Mouse (Mus musculus): ENCODE data around the gene Kalrn. TPM values are rescaled to one million over a fixed set of nuclear protein-coding genes. Genes with fewer than 3 reads are reported as not detected.
A peak's percentile ranks its signal among the peaks of the same experiment; 100 is the strongest.

The Kalrn gene
- total RNA-seq, 2 experiments from 2014 or later = 20.9 to 21.2 TPM

DNA sequence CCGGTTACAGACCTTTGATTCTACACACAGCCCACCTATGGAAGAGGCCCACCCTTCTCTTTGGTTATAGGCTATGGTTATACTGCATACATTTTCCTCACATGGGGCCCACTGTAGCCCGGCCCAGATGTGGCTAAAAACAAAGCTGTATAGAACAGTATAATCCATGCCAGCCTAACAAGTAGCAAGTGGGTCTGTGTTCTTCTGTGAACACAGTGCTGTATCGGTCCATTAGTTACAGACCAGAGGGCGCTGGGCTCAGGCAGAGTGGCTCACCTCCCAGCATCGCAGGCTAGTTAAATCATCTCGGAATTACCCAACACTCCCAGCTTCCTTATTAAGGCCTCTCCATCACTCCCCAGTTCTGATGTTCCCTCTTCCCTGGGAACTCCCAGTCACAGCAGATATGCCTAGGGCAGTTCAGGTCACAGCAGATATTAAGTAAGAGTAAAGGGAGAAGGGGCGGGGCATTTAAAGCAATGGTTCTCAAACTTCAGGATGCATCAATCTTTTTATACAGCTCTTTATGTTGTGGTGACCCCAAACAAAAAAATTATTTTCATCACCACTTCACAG is 221.7 kb downstream of the Kalrn start:
- peak in 1 of 2 experiments; percentile 42 for DNase-seq

DNA sequence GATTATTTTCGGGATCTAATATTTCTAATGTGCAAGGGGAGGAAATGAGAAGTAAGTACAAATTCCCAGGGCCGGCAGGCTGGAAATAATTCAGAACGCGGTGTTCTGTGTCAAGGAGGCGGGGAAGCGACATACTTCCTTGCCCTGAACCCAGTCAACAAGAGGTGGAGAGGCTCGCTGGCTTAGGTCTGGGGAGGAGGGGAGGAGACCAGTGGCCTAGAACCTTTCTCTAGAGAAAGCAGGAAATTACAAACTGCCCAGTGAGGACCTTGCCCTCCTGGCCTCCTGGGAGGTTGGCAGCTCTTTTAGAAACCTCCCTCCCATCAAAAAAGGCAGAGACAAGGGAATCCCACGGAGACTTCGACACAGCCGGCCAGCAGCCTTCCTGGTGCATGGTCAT is 225.8 kb downstream of the Kalrn start:
- DNase-seq = peak; percentile 64 to 87

DNA sequence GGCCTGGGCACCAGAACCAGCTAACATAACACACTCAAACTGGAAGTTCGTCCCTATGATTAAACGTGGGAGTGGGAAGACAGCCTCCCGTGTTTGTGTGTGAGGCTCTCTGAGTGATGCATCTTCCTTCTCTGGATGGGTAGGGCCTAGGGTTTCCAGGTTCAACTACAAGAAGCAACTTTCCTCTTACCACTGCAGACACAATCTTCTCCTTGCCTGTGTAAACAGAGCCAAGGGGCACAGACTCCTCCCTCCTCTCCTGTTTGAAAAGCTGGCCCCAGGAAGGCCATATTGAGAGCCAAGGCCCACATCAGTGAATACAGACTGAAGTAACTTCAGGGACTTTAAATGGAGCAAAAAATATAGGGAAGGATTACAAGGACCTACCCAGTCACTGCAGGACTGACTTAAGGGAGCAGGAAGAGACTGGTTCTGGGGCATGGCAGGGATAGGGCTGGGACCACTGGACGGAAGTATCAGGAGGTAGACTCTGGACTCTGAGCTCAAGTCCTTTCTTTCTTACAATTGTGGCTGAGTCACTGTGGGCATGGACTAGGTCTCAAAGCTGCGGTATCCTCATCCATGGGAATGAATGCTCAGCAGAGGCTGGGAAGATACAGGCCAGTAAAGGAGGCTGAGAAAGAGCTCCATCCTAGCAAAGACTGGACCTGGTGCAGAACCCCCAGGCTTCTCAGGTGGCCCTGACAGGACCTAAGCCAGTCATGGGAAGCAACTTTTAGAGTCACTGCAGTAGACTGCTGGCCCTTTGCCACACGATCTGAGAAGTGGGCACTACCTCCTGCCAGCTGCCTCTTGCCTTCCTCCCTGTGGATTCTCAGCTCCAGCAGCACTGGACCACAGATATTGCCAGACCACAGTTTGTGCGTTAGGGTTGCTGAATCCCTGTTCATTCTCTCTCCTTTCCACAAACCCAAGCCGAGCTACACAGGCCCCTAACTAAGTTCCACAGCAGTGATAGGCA is 228.1 kb downstream of the Kalrn start:
- DNase-seq = no peak

DNA sequence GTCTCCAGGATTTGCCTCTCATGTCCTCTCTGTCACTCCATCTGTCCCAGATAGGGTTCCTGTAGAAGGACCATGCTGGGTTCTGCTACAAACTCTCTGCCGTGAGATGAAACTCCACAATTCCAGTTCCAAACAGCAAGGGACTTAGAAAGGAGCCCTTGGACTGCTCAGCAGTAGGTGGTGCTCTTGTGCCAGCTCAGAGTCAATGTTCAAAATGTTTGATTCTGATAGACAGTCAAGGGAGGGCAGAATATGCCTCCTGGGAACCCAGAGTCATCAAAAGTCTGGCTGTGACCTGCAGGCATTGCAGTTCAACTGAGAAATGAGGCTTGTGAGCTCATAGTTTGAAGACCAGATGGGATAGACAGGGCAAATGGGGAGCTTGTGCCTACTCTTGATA is 229.4 kb downstream of the Kalrn start:
- peak; percentile 60 to 75 for DNase-seq

DNA sequence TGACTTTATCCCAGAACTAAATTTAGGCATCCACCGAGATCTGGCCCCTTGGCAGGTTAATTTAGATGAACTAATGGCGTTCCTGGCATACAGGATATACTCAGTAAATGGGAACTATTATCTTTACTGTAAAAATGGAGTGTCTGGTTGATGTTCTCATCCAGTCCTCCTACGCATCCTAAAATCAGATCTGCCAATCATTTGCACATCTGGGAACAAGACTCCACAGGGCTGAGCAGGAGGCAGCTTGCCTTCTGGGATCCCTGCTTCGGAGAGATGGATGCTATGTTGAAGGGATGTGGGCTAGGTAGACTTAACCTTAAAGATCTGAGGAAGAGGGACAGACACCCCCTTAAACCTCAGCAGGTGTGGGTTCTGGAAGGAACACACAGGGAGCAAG is 230.2 kb downstream of the Kalrn start:
- no peak for DNase-seq

DNA sequence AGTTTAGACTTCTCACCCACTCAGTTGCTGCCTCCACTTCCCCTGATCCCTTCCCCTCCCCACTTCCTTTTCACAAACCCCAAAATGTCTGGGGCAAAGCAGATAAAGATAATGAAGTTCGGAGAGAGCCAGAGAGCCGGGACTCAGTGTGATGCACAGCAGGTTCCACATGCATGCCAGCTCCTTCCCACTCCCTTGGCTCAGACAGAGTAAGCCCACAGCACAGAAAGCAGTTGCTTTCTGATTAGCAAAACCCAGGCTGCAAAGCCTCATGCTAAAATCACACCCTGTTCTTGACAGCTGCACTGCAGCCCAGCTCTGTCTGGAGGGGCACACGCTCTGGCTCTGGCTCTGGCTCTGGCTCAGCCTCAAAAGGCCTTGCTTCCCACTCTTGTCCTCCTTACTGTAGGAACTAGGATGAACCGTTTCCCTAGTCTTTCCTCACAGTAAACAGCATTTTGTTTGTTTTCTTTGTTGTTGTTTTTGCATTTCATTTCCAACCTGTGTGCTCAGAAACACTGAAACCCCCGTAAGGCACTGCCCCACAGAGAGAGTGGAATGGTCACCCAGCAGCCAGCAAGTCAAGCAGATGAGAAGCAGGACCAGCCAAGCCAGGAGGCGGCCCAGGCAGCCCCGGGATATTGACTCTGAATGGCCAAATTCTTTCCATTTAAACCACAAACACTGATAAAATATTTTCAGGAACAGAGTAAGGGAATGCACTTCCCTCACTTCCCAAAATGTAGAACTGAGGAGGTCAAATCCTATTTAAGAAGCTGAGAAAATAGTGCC is 230.8 kb downstream of the Kalrn start:
- peak in 1 of 2 experiments; percentile 45 for DNase-seq

DNA sequence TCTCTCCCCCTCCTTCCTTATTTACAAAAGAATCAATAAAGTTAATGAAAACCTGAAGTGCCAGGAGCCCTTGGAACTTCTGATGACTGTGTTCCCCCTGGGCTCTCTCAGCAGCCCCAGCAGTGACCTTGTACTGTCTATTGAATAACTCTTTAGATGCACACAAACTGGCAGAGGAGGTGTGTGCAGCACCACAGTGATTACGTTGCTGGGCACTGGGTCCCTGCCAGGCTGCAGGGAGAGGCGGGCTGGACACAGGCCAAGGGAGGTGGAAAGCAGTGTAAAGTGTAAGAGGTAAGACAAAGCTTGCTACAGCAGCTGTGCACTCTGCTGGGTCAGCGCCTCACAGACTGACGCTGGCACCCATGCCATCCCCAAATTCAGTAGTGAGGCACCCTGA is 238.4 kb downstream of the Kalrn start:
- no peak for DNase-seq

DNA sequence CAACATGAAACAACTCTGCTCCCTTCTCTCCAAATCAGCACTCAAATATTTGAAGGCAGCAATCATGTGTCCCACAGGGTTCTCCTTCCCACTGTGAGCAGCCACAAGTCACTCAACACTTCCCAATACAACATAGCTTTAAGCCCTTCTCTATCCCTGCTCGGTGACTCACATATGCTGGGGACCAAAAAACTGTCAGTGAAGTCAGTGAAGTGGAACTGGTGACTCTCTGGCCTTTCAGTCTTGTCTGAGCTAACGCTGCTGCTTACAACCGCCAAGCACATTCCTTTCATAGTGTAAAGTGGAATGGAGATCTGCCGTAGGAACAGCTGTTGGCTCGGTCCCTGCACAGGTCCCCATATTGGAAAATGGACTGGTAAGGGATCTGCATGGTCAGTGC is 241.7 kb downstream of the Kalrn start:
- peak; percentile 56 to 81 for DNase-seq

DNA sequence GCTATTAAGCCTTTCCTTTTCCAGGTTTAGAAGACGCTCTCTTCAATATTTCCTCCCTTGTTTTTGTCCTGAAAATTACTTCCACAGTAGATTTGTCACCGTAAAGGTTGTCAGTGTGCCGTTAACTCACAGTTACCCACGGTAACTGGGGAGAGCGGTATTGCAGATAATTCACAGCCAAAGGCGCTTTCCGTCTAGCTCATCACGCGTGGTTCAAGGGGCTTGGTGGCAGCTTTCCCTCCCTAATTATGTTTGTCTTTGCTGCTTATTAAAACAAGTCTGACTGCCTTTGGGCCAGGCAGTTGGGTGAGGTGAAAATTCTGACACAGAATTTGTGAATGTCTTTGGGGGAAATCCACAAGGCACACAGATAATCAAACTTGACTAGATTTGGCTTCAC is 243.5 kb downstream of the Kalrn start:
- DNase-seq = no peak

DNA sequence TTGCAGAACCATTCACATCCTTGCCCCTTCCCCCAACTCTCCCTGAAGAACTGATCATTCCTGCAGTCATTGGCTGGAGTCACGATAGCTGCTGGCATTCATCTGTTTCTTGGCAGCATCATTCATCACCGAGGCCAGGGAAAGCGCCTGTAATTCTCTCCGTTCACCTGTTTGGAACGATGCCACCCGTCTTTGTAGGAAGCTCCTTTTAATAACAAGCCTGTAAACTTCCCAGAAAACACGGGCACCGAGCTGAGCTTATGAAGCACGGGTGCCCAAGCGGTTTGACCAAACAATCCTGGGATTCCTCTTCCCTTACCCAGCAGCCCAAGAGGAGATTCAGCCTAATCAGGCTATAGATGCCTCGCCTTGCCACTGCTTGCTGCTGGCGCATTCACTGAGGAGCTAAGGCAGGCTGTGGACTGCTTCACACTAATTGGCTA is 243.9 kb downstream of the Kalrn start:
- DNase-seq = no peak

DNA sequence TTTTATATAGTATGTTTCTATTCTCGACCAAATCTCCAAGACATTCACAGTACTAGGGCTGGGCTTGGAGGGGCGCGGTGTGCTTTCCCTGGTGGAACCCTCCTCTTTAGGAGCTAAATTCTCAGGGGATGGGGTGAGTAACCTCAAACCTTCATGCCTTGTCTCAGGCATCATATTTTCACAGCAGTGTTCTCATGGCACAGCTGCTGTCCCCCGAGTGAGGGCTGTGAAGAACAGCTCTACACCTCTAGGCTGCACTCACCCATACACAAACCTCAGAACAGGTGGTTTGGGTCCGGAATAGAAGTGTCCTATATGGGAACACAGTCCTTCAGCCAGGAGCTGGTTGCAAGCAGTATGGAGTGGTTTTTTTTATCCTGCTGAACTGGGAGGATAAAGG is 245.4 kb downstream of the Kalrn start:
- no peak for DNase-seq

DNA sequence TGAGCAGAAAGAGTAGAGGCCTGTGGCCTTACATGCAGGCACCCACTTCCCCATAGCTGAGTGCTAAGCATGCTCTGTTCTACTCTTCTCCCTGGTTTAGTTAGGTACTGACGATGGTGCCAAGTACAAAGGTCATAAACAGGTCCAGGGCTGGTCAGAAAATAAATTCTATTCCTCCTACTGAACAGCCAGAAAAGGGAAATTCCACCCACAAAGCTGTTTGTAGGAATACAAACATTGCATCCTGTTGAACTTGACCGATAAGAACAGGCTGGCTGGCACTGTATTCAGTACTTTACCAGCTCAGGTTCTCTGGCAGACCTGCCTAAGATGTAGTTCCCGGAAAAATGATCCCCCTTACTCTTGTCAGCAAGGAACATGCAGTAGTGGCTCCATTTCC is 247.5 kb downstream of the Kalrn start:
- DNase-seq = no peak

DNA sequence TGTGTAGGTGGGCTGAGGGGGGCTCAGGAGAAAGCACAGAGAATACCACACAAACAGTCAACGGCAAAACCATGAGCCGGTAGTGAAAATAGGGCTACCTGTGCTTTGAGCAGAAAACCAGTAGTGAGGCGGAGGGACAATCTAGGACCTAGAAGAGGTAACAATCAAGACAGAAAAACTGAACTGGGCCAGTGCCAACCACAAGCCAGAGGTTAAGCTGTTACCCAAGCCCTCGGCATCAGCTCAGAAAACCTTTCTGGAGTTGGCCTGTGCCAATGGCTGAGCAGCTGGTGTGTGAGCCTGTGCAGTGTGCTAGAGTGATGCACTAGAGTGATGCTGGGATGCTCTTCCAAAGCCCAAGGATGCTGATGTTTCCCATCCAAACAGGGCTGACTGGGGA is 248.2 kb downstream of the Kalrn start:
- DNase-seq = no peak

DNA sequence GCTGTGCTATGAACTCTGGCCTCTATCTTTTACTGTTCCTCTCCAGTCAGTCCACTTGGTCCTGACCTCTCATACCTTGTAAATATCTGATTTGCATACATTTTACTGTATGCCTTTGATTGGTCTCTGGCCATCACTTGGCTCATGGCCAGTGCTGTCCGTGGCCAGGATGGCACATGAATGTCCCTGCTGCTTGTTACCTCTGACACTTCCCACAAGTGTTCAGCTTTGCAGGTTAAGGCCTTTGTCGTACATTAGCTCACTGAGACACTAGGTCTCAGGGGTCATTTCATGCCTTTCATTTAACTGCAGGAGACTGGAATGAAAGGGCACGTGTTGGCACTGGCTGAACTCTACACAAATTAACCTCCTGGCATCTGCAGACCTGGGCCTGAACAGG is 248.6 kb downstream of the Kalrn start:
- DNase-seq = no peak

DNA sequence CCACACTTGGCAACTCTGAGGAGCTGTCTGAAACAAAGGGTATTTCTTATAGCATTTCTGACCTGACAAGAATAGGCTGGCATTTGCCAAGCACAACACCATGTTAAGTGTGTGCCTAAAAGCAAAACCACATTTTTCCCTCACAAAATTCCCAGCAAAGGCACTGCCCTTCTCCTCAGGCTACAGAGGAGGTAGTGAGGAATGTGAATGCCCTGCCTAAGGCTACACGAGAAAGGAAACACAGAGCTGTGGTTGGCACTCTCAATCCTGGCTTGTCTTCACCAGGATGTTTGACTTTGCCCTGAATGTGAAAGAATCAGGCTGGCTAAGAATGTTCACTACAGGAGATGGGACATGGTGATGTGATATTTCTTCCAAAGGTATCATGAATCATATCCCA is 249.8 kb downstream of the Kalrn start:
- no peak for DNase-seq

DNA sequence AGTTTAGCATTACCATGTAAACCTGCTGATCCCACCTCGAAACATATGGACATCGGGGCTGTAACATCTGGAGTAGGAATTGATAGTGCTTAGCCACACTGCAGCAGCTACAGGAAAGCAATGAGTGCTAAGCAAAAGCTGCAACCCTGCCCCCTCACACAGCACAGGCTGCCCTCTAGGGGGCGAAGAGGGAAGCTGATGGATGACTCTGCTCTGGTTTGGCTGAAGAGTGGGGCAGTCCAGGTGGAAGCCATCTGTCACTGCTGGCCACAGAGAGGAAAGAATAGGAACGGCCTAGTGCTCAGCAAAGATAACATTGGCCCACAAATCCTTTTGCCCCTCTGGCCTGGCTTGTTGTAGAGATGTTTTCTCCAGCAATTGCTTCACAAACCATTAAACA is 250.8 kb downstream of the Kalrn start:
- peak; percentile 81 to 84 for DNase-seq

DNA sequence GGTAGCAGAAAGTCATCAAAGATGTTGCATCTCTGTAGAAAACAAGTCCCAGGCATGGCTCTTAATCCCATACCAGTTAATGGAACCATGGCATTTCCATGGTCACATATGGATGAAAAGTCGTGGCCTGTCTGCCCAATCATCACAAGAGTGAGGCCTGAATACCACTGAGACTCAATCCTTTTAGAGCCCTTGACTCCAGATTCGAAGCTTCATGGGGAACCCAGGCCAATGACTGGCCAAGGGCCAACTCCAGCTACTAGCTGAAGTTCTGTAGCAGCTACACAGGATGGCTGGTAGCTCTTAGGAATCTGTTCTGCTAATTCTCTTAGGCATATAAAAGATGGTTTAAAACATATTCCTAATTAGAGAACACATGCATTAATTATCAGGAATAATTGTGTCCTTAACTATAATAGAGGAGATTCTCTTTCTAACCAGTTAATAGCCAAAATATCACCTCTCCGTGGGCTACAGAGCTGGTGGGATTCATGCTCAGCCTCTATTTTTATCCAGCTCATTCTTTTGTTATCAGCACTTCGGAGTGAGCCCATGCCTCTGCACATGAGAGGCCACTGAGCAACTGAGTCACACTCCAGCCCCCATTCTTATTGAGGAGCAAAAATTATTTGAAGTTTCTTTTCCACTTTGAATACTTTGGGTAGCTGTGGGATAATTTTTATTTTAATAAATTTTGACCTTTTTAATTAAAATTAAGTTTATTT is 252.1 kb downstream of the Kalrn start:
- no peak for DNase-seq

DNA sequence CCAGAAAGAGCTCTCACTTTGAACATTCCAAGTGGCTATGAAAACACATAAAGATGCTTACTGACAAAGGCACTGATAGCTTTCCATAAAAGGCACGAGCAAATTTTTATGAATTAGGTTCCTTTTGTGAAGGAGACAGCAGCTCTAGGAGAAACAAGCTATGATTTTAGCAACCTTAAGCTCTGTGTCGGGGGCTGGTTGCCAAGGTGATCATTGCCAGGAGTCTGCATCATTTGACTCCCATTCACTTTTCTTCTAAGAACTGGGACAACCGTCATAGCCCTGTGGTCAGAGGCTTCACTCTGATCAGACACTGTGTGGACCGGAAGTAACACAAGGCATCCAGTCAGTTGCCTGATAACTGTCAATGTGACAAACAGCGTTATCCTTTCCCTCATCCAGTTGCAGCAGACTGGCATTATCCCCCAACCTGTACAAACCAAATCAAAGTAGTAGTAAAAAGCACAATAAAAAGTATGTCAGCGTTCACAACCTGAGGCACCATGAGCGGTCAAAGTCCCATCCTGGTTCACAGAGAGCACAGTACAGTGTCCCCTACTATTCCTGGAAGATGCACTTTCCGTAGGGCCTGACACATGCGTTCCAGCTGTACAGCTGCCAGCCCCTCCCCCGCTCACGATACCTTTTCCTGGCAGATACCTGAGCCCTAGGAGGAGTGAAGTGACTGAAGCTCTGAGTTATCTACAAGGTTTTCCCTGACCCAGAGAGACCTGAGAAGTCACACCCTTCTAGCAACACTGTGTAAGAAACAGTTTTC is 253.1 kb downstream of the Kalrn start:
- peak in 1 of 2 experiments; percentile 25 for DNase-seq

DNA sequence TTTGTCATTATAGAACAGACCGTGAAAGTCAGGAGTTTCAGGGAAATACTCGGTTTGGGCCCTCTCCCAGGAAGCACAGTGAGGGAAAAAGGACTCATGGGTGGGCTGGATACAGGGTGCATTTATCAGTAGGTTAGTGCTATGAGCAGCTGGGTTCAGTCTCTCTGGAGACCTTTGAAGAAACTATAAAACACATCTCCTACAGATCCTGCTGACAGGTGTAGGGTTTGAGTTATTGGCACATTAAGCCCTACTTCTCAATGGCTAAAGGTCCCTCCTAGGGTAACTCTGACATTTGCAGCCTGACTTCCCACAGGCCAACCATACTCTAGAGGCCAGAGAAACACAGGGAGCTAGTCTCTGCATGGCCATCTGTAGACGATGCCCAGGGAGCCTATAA is 256.2 kb downstream of the Kalrn start:
- no peak for DNase-seq

DNA sequence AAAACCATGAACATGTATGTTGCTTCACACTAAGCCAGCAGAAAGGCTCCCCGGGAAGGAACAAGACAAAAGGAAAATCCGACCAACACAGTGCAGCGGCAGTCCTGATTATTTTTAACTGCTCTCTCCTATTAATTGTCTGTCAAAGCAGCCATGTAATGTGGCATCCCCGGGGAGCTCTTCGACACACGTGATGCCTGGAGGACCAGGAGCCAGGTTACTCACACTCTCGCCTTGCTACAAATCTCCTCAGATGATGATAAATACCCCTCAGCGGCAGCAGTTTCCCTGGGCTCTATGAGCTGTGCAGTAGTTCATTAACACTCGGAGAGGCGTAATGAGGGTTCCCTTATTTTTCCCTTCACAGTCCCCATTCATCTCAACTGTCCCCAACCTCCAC is 257.1 kb downstream of the Kalrn start:
- no peak for DNase-seq

DNA sequence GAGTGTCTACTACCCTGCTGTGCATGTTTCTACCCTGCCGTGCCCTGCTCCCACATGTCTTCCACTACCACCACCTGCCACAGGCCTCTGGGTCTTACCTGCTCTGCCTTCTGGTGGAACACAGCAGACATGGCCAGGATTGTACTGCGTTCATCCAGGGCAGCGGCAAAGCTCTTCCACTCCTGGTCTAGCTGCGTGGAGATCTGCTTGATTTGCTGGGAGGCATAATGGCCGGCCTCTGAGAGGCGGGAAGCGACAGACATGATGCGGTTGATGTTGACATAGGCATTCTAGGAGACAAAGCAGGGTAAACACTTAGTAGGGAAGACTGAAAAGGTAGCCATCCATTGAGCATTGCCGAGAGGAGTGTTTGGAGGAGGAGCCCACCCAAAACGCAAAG is 259.3 kb downstream of the Kalrn start:
- DNase-seq = no peak
